Mouse (Mus musculus) CH12.LX (cell line): ENCODE results near the gene Olfr145. TPM values are rescaled to one million over a fixed set of nuclear protein-coding genes. Genes with fewer than 3 reads are reported as not detected.

Experiments
- DNase-seq: peaks from one replicate; pipeline ENCODE4 v3.0.0-alpha.2; 2013; ENCODE audit errors: extremely low read depth
- H3K27ac ChIP-seq: 2 replicates; pipeline ENCODE4 v1.5.1; 2012; ENCODE audit warnings: low read depth, mild to moderate bottlenecking, control low read depth, moderate library complexity; ENCODE audit not compliant: insufficient read depth
- H3K27me3 ChIP-seq: replicated peaks from 2 replicates; pipeline ENCODE3; 2012; ENCODE audit warnings: inconsistent platforms
- H3K36me3 ChIP-seq, 2 experiments: replicated peaks in 1 of 2; 2 replicates each; pipeline versions ENCODE3 to v1.6.1; 2012; ENCODE audit warnings: inconsistent platforms in 1 of 2, low read length in 1 of 2, mild to moderate bottlenecking in 1 of 2, mixed read lengths in 1 of 2, moderate library complexity in 1 of 2; ENCODE audit not compliant: control insufficient read depth in 1 of 2, insufficient read depth in 1 of 2
- H3K4me1 ChIP-seq, 2 experiments: 2 replicates each; pipeline ENCODE4 v1.6.1; 2012; ENCODE audit warnings: inconsistent platforms in 1 of 2, moderate library complexity in 1 of 2; ENCODE audit not compliant: insufficient read depth in 2 of 2, control insufficient read depth in 1 of 2
- H3K4me2 ChIP-seq: 2 replicates; pipeline ENCODE4 v1.6.1; 2012; ENCODE audit warnings: low read depth, mild to moderate bottlenecking, control low read depth; ENCODE audit not compliant: poor library complexity, insufficient read depth, severe bottlenecking
- H3K4me3 ChIP-seq, 3 experiments: fragments of 150-350 bp in 1 of 3; sonication (generic) in 1 of 3; replicated peaks in 1 of 3; 2 replicates each; pipeline versions ENCODE3 to v1.5.1; 2011 to 2012; ENCODE audit warnings: low read depth in 2 of 3, low read length in 2 of 3, mild to moderate bottlenecking in 2 of 3, moderate library complexity in 2 of 3, control low read depth in 1 of 3, improper control_type of control experiment in 1 of 3, inconsistent platforms in 1 of 3, mixed read lengths in 1 of 3; ENCODE audit not compliant: poor library complexity in 1 of 3
- H3K79me2 ChIP-seq: replicated peaks from 2 replicates; pipeline ENCODE4 v1.6.1; 2012; ENCODE audit warnings: mild to moderate bottlenecking, moderate library complexity; ENCODE audit not compliant: control insufficient read depth, poor library complexity, insufficient read depth, severe bottlenecking; ENCODE audit errors: extremely low read depth
- H3K9ac ChIP-seq: 2 replicates; pipeline ENCODE4 v1.6.1; 2012; ENCODE audit warnings: low read depth, mild to moderate bottlenecking, control low read depth, moderate library complexity; ENCODE audit not compliant: insufficient read depth
- H3K9me3 ChIP-seq: replicated peaks from 2 replicates; pipeline ENCODE3; 2012; ENCODE audit warnings: low read length, inconsistent platforms, mixed read lengths
- CHD1 ChIP-seq: IDR thresholded peaks from 2 replicates; pipeline ENCODE4 v1.6.1; 2012; ENCODE audit warnings: low read depth, low read length, improper control_type of control experiment, inconsistent platforms
- CHD2 ChIP-seq: IDR thresholded peaks from 2 replicates; pipeline ENCODE4 v1.6.1; 2011; ENCODE audit warnings: low read length, improper control_type of control experiment
- EP300 ChIP-seq: IDR thresholded peaks from 2 replicates; pipeline ENCODE4 v1.6.1; 2011; ENCODE audit warnings: low read length, improper control_type of control experiment
- ETS1 ChIP-seq: conservative IDR thresholded peaks from 2 replicates; pipeline ENCODE4 v1.6.1; 2012; ENCODE audit warnings: low read depth, mild to moderate bottlenecking, inconsistent platforms, low read length, improper control_type of control experiment, moderate library complexity
- GABPA ChIP-seq: IDR thresholded peaks from 2 replicates; pipeline ENCODE4 v1.6.1; 2012; ENCODE audit warnings: low read depth, low read length, improper control_type of control experiment, inconsistent platforms; ENCODE audit not compliant: insufficient replicate concordance
- HCFC1 ChIP-seq: IDR thresholded peaks from 2 replicates; pipeline ENCODE4 v1.6.1; 2012; ENCODE audit warnings: low read depth, mild to moderate bottlenecking, inconsistent platforms, low read length, improper control_type of control experiment
- JUN ChIP-seq: IDR thresholded peaks from 2 replicates; pipeline ENCODE4 v1.6.1; 2011; ENCODE audit warnings: low read depth, mild to moderate bottlenecking, low read length, improper control_type of control experiment, moderate library complexity; ENCODE audit not compliant: insufficient read depth
- JUND ChIP-seq: conservative IDR thresholded peaks from 2 replicates; pipeline ENCODE4 v1.6.1; 2011; ENCODE audit warnings: low read depth, low read length, improper control_type of control experiment
- KAT2A ChIP-seq: IDR thresholded peaks from 2 replicates; pipeline ENCODE4 v1.6.1; 2012; ENCODE audit warnings: low read length, improper control_type of control experiment, inconsistent platforms; ENCODE audit not compliant: insufficient replicate concordance
- MAFK ChIP-seq: IDR thresholded peaks from 2 replicates; pipeline ENCODE4 v1.6.1; 2011; ENCODE audit warnings: low read length, improper control_type of control experiment; ENCODE audit not compliant: insufficient replicate concordance
- MAX ChIP-seq: IDR thresholded peaks from 2 replicates; pipeline ENCODE4 v1.6.1; 2011; ENCODE audit warnings: low read length, improper control_type of control experiment
- MAZ ChIP-seq: IDR thresholded peaks from 2 replicates; pipeline ENCODE4 v1.6.1; 2012; ENCODE audit warnings: low read depth, mild to moderate bottlenecking, inconsistent platforms, low read length, improper control_type of control experiment, moderate library complexity
- MXI1 ChIP-seq: IDR thresholded peaks from 2 replicates; pipeline ENCODE4 v1.6.1; 2011; ENCODE audit warnings: mild to moderate bottlenecking, low read depth, low read length, improper control_type of control experiment
- MYC ChIP-seq: IDR thresholded peaks from 2 replicates; pipeline ENCODE4 v1.6.1; 2011; ENCODE audit warnings: low read depth, mild to moderate bottlenecking, improper control_type of control experiment, low read length
- NELFE ChIP-seq: IDR thresholded peaks from 2 replicates; pipeline ENCODE4 v1.6.1; 2011; ENCODE audit warnings: low read depth, low read length, improper control_type of control experiment
- PAX5 ChIP-seq: IDR thresholded peaks from 2 replicates; pipeline ENCODE4 v1.6.1; 2012; ENCODE audit warnings: low read length, inconsistent platforms, mixed read lengths
- POLR2A ChIP-seq: IDR thresholded peaks from 2 replicates; pipeline ENCODE4 v1.6.1; 2011; ENCODE audit warnings: low read depth, mild to moderate bottlenecking, improper control_type of control experiment, low read length
- POLR2AphosphoS2 ChIP-seq: IDR thresholded peaks from 2 replicates; pipeline ENCODE4 v1.6.1; 2011; ENCODE audit warnings: low read depth, low read length, improper control_type of control experiment
- RAD21 ChIP-seq: IDR thresholded peaks from 2 replicates; pipeline ENCODE4 v1.6.1; 2011; ENCODE audit warnings: low read depth, mild to moderate bottlenecking, low read length, improper control_type of control experiment, moderate library complexity
- RCOR1 ChIP-seq: conservative IDR thresholded peaks from 2 replicates; pipeline ENCODE4 v1.6.1; 2012; ENCODE audit warnings: low read depth, mild to moderate bottlenecking, inconsistent platforms, low read length, improper control_type of control experiment
- SMC3 ChIP-seq: IDR thresholded peaks from 2 replicates; pipeline ENCODE4 v1.6.1; 2011; ENCODE audit warnings: low read depth, low read length, improper control_type of control experiment
- TBP ChIP-seq: conservative IDR thresholded peaks from 2 replicates; pipeline ENCODE4 v1.6.1; 2011; ENCODE audit warnings: low read depth, low read length, improper control_type of control experiment
- UBTF ChIP-seq: IDR thresholded peaks from 2 replicates; pipeline ENCODE4 v1.6.1; 2012; ENCODE audit warnings: low read depth, mild to moderate bottlenecking, inconsistent platforms, low read length, improper control_type of control experiment, moderate library complexity
- USF1 ChIP-seq: IDR thresholded peaks from 2 replicates; pipeline ENCODE4 v1.6.1; 2014; ENCODE audit warnings: low read depth, mild to moderate bottlenecking, inconsistent platforms, low read length, improper control_type of control experiment
- USF2 ChIP-seq: conservative IDR thresholded peaks from 2 replicates; pipeline ENCODE4 v1.6.1; 2011; ENCODE audit warnings: low read depth, low read length, improper control_type of control experiment
- ZKSCAN1 ChIP-seq: IDR thresholded peaks from 2 replicates; pipeline ENCODE4 v1.6.1; 2012; ENCODE audit warnings: low read depth, inconsistent platforms, low read length, improper control_type of control experiment, borderline replicate concordance
- ZMIZ1 ChIP-seq: IDR thresholded peaks from 2 replicates; pipeline ENCODE4 v1.6.1; 2012; ENCODE audit warnings: low read depth, mild to moderate bottlenecking, inconsistent platforms, low read length, improper control_type of control experiment
- ZNF384 ChIP-seq: IDR thresholded peaks from 2 replicates; pipeline ENCODE4 v1.6.1; 2012; ENCODE audit warnings: low read depth, low read length, improper control_type of control experiment, inconsistent platforms
- dilution Hi-C: fragments of 300-500 bp; cut with MboI; formaldehyde crosslinking; loops from 2 replicates; pipeline ENCODE4 v1.14.3; 2020; ENCODE audit warnings: low sequenced_read_pairs; ENCODE audit not compliant: extremely low pct_unique_long_range_greater_than_20kb, extremely low pct_ligation_motif_present
- in situ Hi-C: fragments of 300-500 bp; cut with MboI; formaldehyde crosslinking; loops from 3 replicates; pipeline ENCODE4 v1.14.3; 2019; ENCODE audit warnings: low sequenced_read_pairs, low pct_ligation_motif_present, low pct_unique_long_range_greater_than_20kb, mixed read lengths
- polyA plus RNA-seq: library from polyadenylated mRNA; unstranded; fragments of >175 nt; gene quantifications from 2 replicates; pipeline ENCODE4 v1.2.1, GENCODE M21; 2012; ENCODE audit warnings: low read depth; ENCODE audit not compliant: insufficient read length
- total RNA-seq, 2 experiments: library from RNA; depleted of rRNA; stranded (reverse); fragments of 300-350 nt in 1 of 2; fragments of >200 nt in 1 of 2; gene quantifications; 2 replicates each; pipeline ENCODE4 v1.2.3; 2012 to 2014

The Olfr145 gene
- total and polyA plus RNA-seq, 3 experiments: not detected

DNA sequence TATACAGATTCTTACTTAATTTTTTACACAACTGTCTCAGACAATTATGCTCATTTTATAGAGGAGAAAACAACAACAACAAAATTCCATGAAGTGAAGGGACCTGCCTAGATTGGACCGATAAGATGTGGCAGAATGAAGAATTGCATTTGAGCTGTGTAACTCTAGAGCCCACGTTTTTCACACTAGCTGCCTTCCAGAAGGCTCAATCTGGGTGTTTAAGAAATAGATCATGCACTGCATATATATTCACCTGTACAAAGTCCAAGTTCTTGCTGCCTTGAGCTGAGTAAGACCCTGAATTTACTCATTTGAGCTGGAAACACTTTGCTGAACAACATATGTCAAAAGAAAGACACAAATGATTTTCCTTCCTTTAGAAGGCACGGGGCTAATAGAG lies 9.0 kb downstream of the Olfr145 start:
- Histone ChIP-seq H3K9me3 (no peaks in the 10 kb centered on the region), H3K4me1 (no peaks in the 10 kb centered on the region), H3K27ac (no peak overlapping the region), H3K79me2 (no peaks in the 10 kb centered on the region), H3K27me3 (no peaks in the 10 kb centered on the region), H3K36me3 (no peaks in the 10 kb centered on the region), H3K4me2 (no peak overlapping the region), H3K9ac (no peak overlapping the region), H3K4me3 (no peak overlapping the region)
- no peak for TF ChIP-seq CHD2
- TF ChIP-seq EP300: no peak
- no peak for TF ChIP-seq CHD1
- TF ChIP-seq JUND: no peak
- TF ChIP-seq RCOR1: no peak
- no peak for TF ChIP-seq TBP
- no peak for TF ChIP-seq SMC3
- TF ChIP-seq GABPA: no peak
- TF ChIP-seq MAX: no peak
- TF ChIP-seq USF1: no peak
- no peak for TF ChIP-seq MAFK
- TF ChIP-seq USF2: no peak
- TF ChIP-seq ZMIZ1: no peak
- no peak for TF ChIP-seq MAZ
- no peak for TF ChIP-seq ETS1
- TF ChIP-seq ZKSCAN1: no peak
- TF ChIP-seq MYC: no peak
- TF ChIP-seq HCFC1: no peak
- TF ChIP-seq JUN: no peak
- TF ChIP-seq KAT2A: no peak
- DNase-seq: no peak
- dilution Hi-C loops (no loop called here), in situ Hi-C loops (no loop called here)

DNA sequence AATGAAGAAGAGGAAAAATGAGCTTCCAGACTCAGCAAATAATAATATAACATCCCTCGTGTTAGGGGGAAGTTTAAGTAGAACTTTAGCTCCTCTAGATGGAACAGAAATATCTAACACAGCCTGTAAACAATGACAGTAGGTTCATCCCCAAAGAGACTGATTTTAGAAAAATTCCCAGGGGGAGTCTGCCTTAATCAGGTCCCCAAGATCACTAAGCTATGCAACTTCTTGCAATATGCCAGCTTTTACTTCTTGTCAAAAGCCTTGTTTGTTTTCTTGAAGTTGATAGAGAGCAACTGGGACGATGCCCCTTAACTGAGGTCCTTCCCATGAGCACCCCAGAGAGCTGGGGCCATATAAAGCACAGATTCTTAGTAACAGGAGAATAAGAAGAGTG lies 21.0 kb downstream of the Olfr145 start, which contains the start of gene Olfr878:
TSS of gene Olfr878 (plus strand) at position 301 of the 400 bp plus-strand sequence.
- H3K79me2 ChIP-seq: no peaks in the 10 kb centered on the region
- in situ Hi-C loops: no loop called here
- no peak within 1 kb of the TSS for H3K9ac ChIP-seq
- H3K4me3 ChIP-seq: no peak within 1 kb of the TSS
- TF ChIP-seq ZNF384: no peak
- TF ChIP-seq ZKSCAN1: no peak
- TF ChIP-seq POLR2AphosphoS2: no peak
- TF ChIP-seq JUND: no peak
- no peak for TF ChIP-seq UBTF
- TF ChIP-seq PAX5: no peak
- TF ChIP-seq CHD1: no peak
- TF ChIP-seq JUN: no peak
- no peak for TF ChIP-seq POLR2A
- no peak for TF ChIP-seq MXI1
- no peak for TF ChIP-seq RAD21
- no peak for TF ChIP-seq MAZ
- no peak for TF ChIP-seq NELFE
- no peak for TF ChIP-seq GABPA
- H3K27ac ChIP-seq: no peak within 1 kb of the TSS
- no peaks in the 10 kb centered on the region for H3K27me3 ChIP-seq
- no peaks in the 10 kb centered on the region for H3K4me1 ChIP-seq
- H3K36me3 ChIP-seq: no peaks in the 10 kb centered on the region
- H3K4me2 ChIP-seq: no peak within 1 kb of the TSS
- H3K9me3 ChIP-seq: no peaks in the 10 kb centered on the region
- DNase-seq: no peak
- dilution Hi-C loops: no loop called here
